Mouse (Mus musculus) brain, embryonic 14.5 days (tissue): ENCODE measurements around the gene Dnah17.

ENCODE experiments used
- CTCF ChIP-seq: fragments of 200-500 bp; IDR thresholded peaks from 2 replicates; pipeline ENCODE4 v1.5.1; 2012; ENCODE audit warnings: inconsistent platforms, mild to moderate bottlenecking, moderate library complexity, borderline replicate concordance; ENCODE audit not compliant: insufficient read depth, insufficient read length; ENCODE audit errors: extremely low read depth
- POLR2A ChIP-seq: fragments of 200-500 bp; IDR thresholded peaks from 2 replicates; pipeline ENCODE4 v1.6.1; 2012; ENCODE audit warnings: mild to moderate bottlenecking, inconsistent platforms, borderline replicate concordance; ENCODE audit not compliant: poor library complexity, insufficient read depth, insufficient read length, severe bottlenecking; ENCODE audit errors: extremely low read depth

- TF ChIP-seq CTCF (no peak), POLR2A (no peak)
Observed at GRCm38 (mm10) chr11:117975211-117975967, 155.0 kb downstream of the Dnah17 start.
